Mouse (Mus musculus): ENCODE results near the gene Clstn1. TPM values are rescaled to one million over a fixed set of nuclear protein-coding genes. Genes with fewer than 3 reads are reported as not detected.

Gene Clstn1
- polyA plus RNA-seq, 1 experiment from 2014 or later: 45.7 TPM

DNA sequence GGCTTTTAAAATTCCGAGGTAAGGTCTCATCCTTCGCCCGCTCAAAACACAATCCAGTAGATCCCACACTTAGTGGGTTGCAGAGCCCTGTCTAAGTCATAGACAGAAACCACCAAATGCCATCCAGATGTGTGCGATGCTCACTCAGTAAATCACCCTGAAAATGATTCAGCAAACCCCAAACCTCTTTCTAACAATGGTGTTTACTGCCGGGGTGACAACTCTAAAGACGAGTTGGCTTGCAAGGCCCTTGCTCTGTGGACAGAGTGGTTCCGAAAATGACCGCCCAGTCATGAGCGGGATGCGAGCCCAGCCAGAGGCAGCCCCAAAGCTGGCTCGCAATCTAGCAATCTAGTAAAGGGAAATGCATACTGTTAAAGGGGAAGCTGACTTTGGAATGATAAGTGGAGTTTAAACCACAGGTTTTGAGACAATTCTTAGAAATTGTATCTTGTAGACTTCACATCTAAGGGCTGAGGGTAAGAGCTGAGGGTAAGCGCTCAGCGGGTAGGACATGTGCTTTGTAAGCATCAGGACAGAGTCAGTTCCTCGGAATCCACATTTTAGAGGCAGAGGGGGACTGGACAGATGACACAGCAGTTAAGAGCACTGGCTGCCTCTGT is 75.8 kb downstream of the Clstn1 start:
- Histone ChIP-seq H3K4me3 (ENCODE audit: low read depth, low read length) (no peak overlapping the region), H3K4me1 (ENCODE audit: insufficient read depth) (no peaks in the 10 kb centered on the region), H3K36me3 (ENCODE audit: insufficient read depth) (no peaks in the 10 kb centered on the region), H3K4me2 (no peak overlapping the region), H3K27ac (ENCODE audit: low read depth) (no peak overlapping the region), H3K9me3 (ENCODE audit: low read depth, low read length) (no peaks in the 10 kb centered on the region), H3K27me3 (ENCODE audit: insufficient read depth, low read length) (no peaks in the 10 kb centered on the region), H3K9ac (no peak overlapping the region)
- 82% methylated on average over 14 of the region's 14 CpGs for WGBS
- DNase-seq (no peak), ATAC-seq (ENCODE audit: insufficient read depth) (no peak)
- TF ChIP-seq CTCF (IDR thresholded peaks at IDR 0.05; ENCODE audit: low read depth): no peak

DNA sequence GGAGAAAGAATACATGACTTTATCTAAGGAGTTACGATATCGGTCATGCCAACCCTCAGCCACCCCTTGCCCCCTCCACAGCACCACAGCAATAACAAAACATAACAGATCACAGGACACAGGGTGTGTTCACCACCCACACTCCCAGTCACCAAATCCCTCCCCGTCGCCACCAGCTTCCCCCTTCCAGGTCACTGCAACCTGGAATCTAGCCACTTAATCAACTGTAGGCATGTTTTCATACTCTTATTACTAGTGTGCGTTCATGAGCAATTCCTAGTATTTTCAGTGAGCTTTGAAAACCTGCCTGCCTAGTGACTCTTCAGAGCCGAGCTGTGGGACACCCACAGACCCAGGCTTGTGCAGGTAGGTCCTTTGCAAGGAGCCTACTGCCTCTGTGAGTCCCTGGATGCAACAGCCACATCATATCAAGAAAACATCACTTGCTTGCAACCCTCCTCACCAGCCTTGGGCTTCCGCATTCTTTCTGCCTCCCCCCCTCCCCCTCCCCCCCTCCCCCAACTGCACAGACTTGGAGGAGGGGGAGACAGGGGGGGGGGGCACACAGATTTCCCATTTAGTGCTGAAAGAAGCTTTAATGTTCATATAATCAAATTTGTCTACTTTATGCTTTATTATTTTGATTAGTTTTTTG is 77.7 kb downstream of the Clstn1 start:
- DNase-seq: no peak
- H3K27me3 ChIP-seq (ENCODE audit: insufficient read depth, low read length): no peaks in the 10 kb centered on the region
- no peak overlapping the region for H3K9ac ChIP-seq
- H3K4me2 ChIP-seq: no peak overlapping the region
- no peaks in the 10 kb centered on the region for H3K4me1 ChIP-seq (ENCODE audit: insufficient read depth)
- H3K9me3 ChIP-seq (ENCODE audit: low read depth, low read length): no peaks in the 10 kb centered on the region
- WGBS: 59% methylated on average over 7 of the region's 7 CpGs
- no peak overlapping the region for H3K4me3 ChIP-seq (ENCODE audit: low read depth, low read length)
- H3K27ac ChIP-seq (ENCODE audit: low read depth): no peak overlapping the region
- TF ChIP-seq CTCF (IDR thresholded peaks at IDR 0.05; ENCODE audit: low read depth): no peak
- H3K36me3 ChIP-seq (ENCODE audit: insufficient read depth): no peaks in the 10 kb centered on the region
- ATAC-seq (ENCODE audit: insufficient read depth): no peak

DNA sequence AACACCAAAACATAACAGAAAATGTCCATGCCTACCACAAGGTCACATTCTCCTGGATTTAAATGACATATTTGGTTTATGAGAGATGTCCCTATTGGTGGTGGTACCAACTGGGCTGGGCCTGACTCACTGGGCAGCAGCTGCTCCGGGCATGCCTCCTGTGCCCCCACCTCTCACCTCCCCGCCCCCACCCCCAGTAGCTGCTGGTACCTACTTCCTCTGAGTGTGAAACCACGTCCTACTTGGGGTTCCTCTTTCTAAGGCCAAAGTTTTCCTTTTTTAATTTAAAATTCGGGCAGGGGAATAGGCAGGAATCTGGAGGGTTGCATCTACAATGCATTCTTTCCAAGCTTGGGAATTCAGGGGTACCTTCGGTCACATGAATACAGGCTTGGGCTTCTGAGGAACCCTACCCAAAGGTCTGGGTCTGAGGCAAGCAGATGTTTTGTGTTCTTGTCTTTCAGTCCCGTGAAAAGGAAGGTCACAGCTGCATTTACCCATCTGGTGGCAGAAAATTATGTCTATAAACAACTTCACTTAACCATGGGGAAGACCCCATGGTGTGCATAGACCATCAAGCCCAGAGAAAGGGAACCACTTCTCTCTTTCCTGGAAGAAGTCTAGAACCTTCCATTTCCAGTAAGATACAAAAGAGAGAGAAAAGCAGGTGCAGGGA is 78.9 kb downstream of the Clstn1 start:
- Histone ChIP-seq H3K4me1 (ENCODE audit: insufficient read depth) (no peaks in the 10 kb centered on the region), H3K4me3 (ENCODE audit: low read depth, low read length) (no peak overlapping the region), H3K27ac (ENCODE audit: low read depth) (no peak overlapping the region), H3K9ac (no peak overlapping the region), H3K27me3 (ENCODE audit: insufficient read depth, low read length) (no peaks in the 10 kb centered on the region), H3K9me3 (ENCODE audit: low read depth, low read length) (no peaks in the 10 kb centered on the region), H3K4me2 (no peak overlapping the region), H3K36me3 (ENCODE audit: insufficient read depth) (no peaks in the 10 kb centered on the region)
- DNase-seq (no peak), ATAC-seq (ENCODE audit: insufficient read depth) (no peak)
- TF ChIP-seq CTCF (IDR thresholded peaks at IDR 0.05; ENCODE audit: low read depth): no peak
- WGBS: 72% methylated on average over 6 of the region's 6 CpGs

DNA sequence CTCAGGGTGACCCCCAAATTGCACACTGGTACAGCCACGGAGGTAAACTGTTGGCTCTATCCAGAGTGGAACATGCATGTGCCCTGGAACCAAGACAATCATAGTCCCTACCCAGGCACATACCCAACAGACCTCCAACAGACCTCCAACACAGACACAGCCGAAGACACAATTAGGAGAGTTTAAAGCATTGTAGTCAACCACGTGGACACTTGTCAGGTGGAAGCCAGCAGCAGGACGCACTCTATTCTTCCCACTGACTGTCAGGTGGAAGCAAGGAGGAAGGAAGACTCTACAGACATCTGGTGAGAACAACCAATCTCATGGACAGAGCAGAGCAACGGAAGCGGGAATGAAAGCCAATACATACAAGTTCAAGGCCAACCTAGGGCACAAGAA is 79.4 kb downstream of the Clstn1 start:
- ATAC-seq (ENCODE audit: insufficient read depth) (no peak), DNase-seq (no peak)
- Histone ChIP-seq H3K27me3 (ENCODE audit: insufficient read depth, low read length) (no peaks in the 10 kb centered on the region), H3K4me1 (ENCODE audit: insufficient read depth) (no peaks in the 10 kb centered on the region), H3K9me3 (ENCODE audit: low read depth, low read length) (no peaks in the 10 kb centered on the region), H3K36me3 (ENCODE audit: insufficient read depth) (no peaks in the 10 kb centered on the region), H3K4me3 (ENCODE audit: low read depth, low read length) (no peak overlapping the region), H3K9ac (no peak overlapping the region), H3K27ac (ENCODE audit: low read depth) (no peak overlapping the region), H3K4me2 (no peak overlapping the region)
- WGBS: 85% methylated on average over 6 of the region's 6 CpGs
- no peak for TF ChIP-seq CTCF (IDR thresholded peaks at IDR 0.05; ENCODE audit: low read depth)

DNA sequence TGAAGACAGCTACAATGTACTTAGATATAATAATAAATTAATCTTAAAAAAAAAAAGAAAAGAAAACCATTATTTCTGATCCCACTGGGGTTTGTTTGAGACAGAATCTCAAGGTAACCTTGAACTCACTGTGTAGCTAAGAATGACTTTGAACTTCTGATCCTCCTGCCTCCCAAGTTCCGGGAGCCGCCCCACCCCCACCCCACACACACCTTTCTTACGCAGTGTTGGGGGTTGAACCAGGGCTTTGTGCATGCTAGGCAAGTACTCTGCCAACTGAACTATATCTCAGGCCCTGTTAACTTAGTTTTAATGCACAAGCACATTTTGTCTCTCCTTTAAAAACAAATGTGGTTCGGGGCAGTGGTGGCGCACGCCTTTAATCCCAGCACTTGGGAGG is 84.9 kb downstream of the Clstn1 start:
- WGBS: 92% methylated on average over 6 of the region's 6 CpGs
- no peak for ATAC-seq (ENCODE audit: insufficient read depth)

DNA sequence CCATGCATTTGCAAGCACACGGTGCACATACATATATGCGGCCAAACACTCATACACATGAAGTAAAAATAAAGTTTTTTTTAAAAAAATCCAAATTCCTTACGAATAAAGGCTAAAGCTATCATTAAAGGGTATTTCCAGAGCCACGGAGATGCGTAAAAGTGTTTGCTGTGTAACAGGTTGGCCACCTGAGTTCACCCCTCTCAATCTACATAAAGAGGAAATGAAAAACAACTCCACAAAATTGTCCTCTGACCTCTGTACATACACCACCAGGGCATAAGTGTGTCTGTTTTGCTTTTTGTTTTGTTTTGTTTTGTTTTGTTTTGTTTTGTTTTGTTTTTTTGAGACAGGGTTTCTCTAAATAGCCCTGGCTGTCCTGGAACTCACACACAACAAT is 86.5 kb downstream of the Clstn1 start:
- no peak for ATAC-seq (ENCODE audit: insufficient read depth)
- 86% methylated on average over 5 of the region's 5 CpGs for WGBS
- DNase-seq: no peak
- peaks cover 3% of the 10 kb centered on the region; the same call in 1 of the 2 replicates for H3K4me1 ChIP-seq (ENCODE audit: insufficient read depth)
- peaks cover 16% of the 10 kb centered on the region for H3K27me3 ChIP-seq (ENCODE audit: insufficient read depth, low read length)
- H3K9me3 ChIP-seq (ENCODE audit: low read depth, low read length): no peaks in the 10 kb centered on the region
- TF ChIP-seq CTCF (IDR thresholded peaks at IDR 0.05; ENCODE audit: low read depth): no peak
- no peaks in the 10 kb centered on the region for H3K36me3 ChIP-seq (ENCODE audit: insufficient read depth)
- no peak overlapping the region for H3K9ac ChIP-seq
- no peak overlapping the region for H3K4me3 ChIP-seq (ENCODE audit: low read depth, low read length)
- H3K27ac ChIP-seq (ENCODE audit: low read depth): no peak overlapping the region
- no peak overlapping the region for H3K4me2 ChIP-seq

More for the DNA sequence above, 84.9 kb downstream of the Clstn1 start:
- H3K9me3 ChIP-seq (ENCODE audit: low read depth, low read length): no peaks in the 10 kb centered on the region
- H3K4me1 ChIP-seq (ENCODE audit: insufficient read depth): peaks cover 3% of the 10 kb centered on the region; the same call in 1 of the 2 replicates
- H3K27ac ChIP-seq (ENCODE audit: low read depth): no peak overlapping the region
- no peak for DNase-seq
- peaks cover 16% of the 10 kb centered on the region for H3K27me3 ChIP-seq (ENCODE audit: insufficient read depth, low read length)
- TF ChIP-seq CTCF (IDR thresholded peaks at IDR 0.05; ENCODE audit: low read depth): no peak
- no peaks in the 10 kb centered on the region for H3K36me3 ChIP-seq (ENCODE audit: insufficient read depth)
- H3K9ac ChIP-seq: no peak overlapping the region
- no peak overlapping the region for H3K4me3 ChIP-seq (ENCODE audit: low read depth, low read length)
- H3K4me2 ChIP-seq: no peak overlapping the region

DNA sequence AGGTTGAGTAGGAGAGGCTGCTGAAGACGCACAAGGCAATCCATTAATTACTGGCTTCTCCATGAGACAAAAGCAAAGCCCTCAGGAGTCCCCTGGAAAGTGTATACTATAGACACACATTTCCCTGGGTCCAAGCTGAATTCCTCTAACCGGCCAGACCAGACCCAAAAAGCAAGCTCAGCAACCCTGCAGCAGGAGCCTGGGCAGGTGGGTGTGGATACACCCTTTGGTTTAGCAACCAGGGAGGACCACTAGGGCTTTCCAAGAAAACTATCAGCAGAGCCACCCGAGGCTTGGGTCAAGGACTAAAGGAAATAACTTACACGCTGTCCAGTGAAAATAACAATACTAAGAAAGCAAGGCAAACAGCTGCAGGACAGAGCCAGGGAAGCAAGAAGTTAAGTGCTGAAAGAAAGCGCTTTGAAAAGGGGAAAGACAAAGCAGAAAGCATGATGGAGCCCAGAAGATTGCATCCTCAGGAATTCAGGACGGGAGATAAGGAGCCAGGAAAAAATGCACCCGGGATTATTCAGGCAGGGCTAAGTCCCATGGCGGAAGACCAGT is 88.6 kb downstream of the Clstn1 start:
- TF ChIP-seq CTCF (IDR thresholded peaks at IDR 0.05; ENCODE audit: low read depth): no peak
- Histone ChIP-seq H3K9me3 (ENCODE audit: low read depth, low read length) (no peaks in the 10 kb centered on the region), H3K27ac (ENCODE audit: low read depth) (no peak overlapping the region), H3K4me2 (peak overlapping the region; percentile 98), H3K27me3 (ENCODE audit: insufficient read depth, low read length) (peaks cover 16% of the 10 kb centered on the region), H3K9ac (no peak overlapping the region), H3K4me1 (ENCODE audit: insufficient read depth) (peaks cover 3% of the 10 kb centered on the region; the same call in 1 of the 2 replicates), H3K4me3 (ENCODE audit: low read depth, low read length) (peak overlapping the region; percentile 57), H3K36me3 (ENCODE audit: insufficient read depth) (no peaks in the 10 kb centered on the region)
- no peak for ATAC-seq (ENCODE audit: insufficient read depth)
- WGBS: 9% methylated on average over 8 of the region's 8 CpGs
- no peak for DNase-seq
